Mouse (Mus musculus): ENCODE results near the gene Parp16. TPM values are rescaled to one million over a fixed set of nuclear protein-coding genes. Genes with fewer than 3 reads are reported as not detected.
"Not testable (repeated sequence)": the region's sequence is repeated elsewhere in the genome, so short reads cannot be mapped to it uniquely, and the experiment has no call there.

Gene Parp16
- polyA plus RNA-seq, 1 experiment from 2014 or later, result 5.0 TPM

- WGBS (ENCODE audit: insufficient replicate concordance), result 37% methylated on average over 3 of the region's 3 CpGs
- H3K4me2 ChIP-seq; ATAC-seq (replicated peaks; ENCODE audit: insufficient number of reproducible peaks, low FRiP score, low TSS enrichment); H3K9me3 ChIP-seq (replicated peaks; ENCODE audit: control insufficient read depth, low read length); H3K27ac ChIP-seq (ENCODE audit: low read depth, low read length); H3K27me3 ChIP-seq (ENCODE audit: control insufficient read depth, insufficient read depth, low read length); H3K36me3 ChIP-seq (ENCODE audit: control insufficient read depth, insufficient read depth, low read length); H3K9ac ChIP-seq (ENCODE audit: low read depth, low read length); H3K4me3 ChIP-seq (ENCODE audit: low read depth, low read length): not testable (repeated sequence)
- H3K4me1 ChIP-seq (ENCODE audit: control insufficient read depth, insufficient read depth, low read length), result peaks cover 11% of the 10 kb centered on the region
Measured at GRCm38 (mm10) chr9:65220398-65220797, 25.2 kb downstream of the Parp16 start.

GRCm38 (mm10) chr9:65223927-65224326 lies 28.8 kb downstream of the Parp16 start:
- no peak overlapping the region for H3K27ac ChIP-seq (ENCODE audit: low read depth, low read length)
- H3K4me2 ChIP-seq, result no peak overlapping the region
- no peaks in the 10 kb centered on the region for H3K9me3 ChIP-seq (replicated peaks; ENCODE audit: control insufficient read depth, low read length)
- H3K9ac ChIP-seq (ENCODE audit: low read depth, low read length), result no peak overlapping the region
- no peak for ATAC-seq (replicated peaks; ENCODE audit: insufficient number of reproducible peaks, low FRiP score, low TSS enrichment)
- 73% methylated on average over 6 of the region's 6 CpGs for WGBS (ENCODE audit: insufficient replicate concordance)
- H3K4me3 ChIP-seq (ENCODE audit: low read depth, low read length), result no peak overlapping the region
- H3K36me3 ChIP-seq (ENCODE audit: control insufficient read depth, insufficient read depth, low read length), result no peaks in the 10 kb centered on the region
- no peaks in the 10 kb centered on the region for H3K4me1 ChIP-seq (ENCODE audit: control insufficient read depth, insufficient read depth, low read length)
- H3K27me3 ChIP-seq (ENCODE audit: control insufficient read depth, insufficient read depth, low read length), result no peaks in the 10 kb centered on the region

DNA sequence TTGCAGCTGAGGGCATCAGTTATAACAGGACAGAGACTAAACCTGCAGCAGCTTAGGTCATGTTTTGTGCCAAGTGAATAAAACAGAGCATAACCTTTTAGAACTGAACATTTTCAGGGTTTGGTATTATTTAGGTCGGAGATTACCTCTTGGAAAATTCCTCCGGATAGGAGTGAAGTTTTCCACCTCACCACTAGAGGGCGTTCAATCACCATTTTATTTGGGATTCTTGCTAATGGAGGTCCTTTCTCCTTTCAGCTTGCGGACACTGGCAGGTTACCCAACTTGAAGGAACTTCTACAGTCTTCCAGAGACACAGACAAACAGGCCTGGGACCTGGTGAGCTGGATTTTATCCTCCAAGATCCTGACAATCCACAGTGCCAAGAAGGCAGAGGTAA lies 30.6 kb downstream of the Parp16 start:
- ATAC-seq (replicated peaks; ENCODE audit: insufficient number of reproducible peaks, low FRiP score, low TSS enrichment), result no peak
- Histone ChIP-seq H3K4me3 (ENCODE audit: low read depth, low read length) (no peak overlapping the region), H3K9ac (ENCODE audit: low read depth, low read length) (no peak overlapping the region), H3K4me2 (no peak overlapping the region), H3K27me3 (ENCODE audit: control insufficient read depth, insufficient read depth, low read length) (no peaks in the 10 kb centered on the region), H3K9me3 (replicated peaks; ENCODE audit: control insufficient read depth, low read length) (no peaks in the 10 kb centered on the region), H3K27ac (ENCODE audit: low read depth, low read length) (no peak overlapping the region), H3K36me3 (ENCODE audit: control insufficient read depth, insufficient read depth, low read length) (peaks cover 3% of the 10 kb centered on the region; the same call in 1 of the 2 replicates), H3K4me1 (ENCODE audit: control insufficient read depth, insufficient read depth, low read length) (no peaks in the 10 kb centered on the region)
- WGBS (ENCODE audit: insufficient replicate concordance), result 35% methylated on average over 4 of the region's 4 CpGs

- Histone ChIP-seq H3K27me3 (ENCODE audit: control insufficient read depth, insufficient read depth, low read length) (no peaks in the 10 kb centered on the region), H3K4me2 (no peak overlapping the region), H3K36me3 (ENCODE audit: control insufficient read depth, insufficient read depth, low read length) (peaks cover 3% of the 10 kb centered on the region; the same call in 1 of the 2 replicates), H3K9me3 (replicated peaks; ENCODE audit: control insufficient read depth, low read length) (no peaks in the 10 kb centered on the region), H3K4me1 (ENCODE audit: control insufficient read depth, insufficient read depth, low read length) (0 out of 2 replicates have a peak, but pooled peaks cover 3% of the 10 kb centered on the region), H3K27ac (ENCODE audit: low read depth, low read length) (no peak overlapping the region), H3K9ac (ENCODE audit: low read depth, low read length) (no peak overlapping the region), H3K4me3 (ENCODE audit: low read depth, low read length) (no peak overlapping the region)
- 67% methylated on average over 6 of the region's 6 CpGs for WGBS (ENCODE audit: insufficient replicate concordance)
- ATAC-seq (replicated peaks; ENCODE audit: insufficient number of reproducible peaks, low FRiP score, low TSS enrichment), result no peak
Measured at GRCm38 (mm10) chr9:65230250-65230649, 35.1 kb downstream of the Parp16 start.

GRCm38 (mm10) chr9:65231284-65231683 lies 36.1 kb downstream of the Parp16 start:
- no peaks in the 10 kb centered on the region for H3K9me3 ChIP-seq (replicated peaks; ENCODE audit: control insufficient read depth, low read length)
- no peaks in the 10 kb centered on the region for H3K27me3 ChIP-seq (ENCODE audit: control insufficient read depth, insufficient read depth, low read length)
- no peak overlapping the region for H3K27ac ChIP-seq (ENCODE audit: low read depth, low read length)
- peaks cover 3% of the 10 kb centered on the region; the same call in 1 of the 2 replicates for H3K36me3 ChIP-seq (ENCODE audit: control insufficient read depth, insufficient read depth, low read length)
- H3K4me2 ChIP-seq, result no peak overlapping the region
- H3K4me1 ChIP-seq (ENCODE audit: control insufficient read depth, insufficient read depth, low read length), result 0 out of 2 replicates have a peak, but pooled peaks cover 3% of the 10 kb centered on the region
- WGBS (ENCODE audit: insufficient replicate concordance), result 59% methylated on average over 8 of the region's 8 CpGs
- ATAC-seq (replicated peaks; ENCODE audit: insufficient number of reproducible peaks, low FRiP score, low TSS enrichment), result no peak
- H3K4me3 ChIP-seq (ENCODE audit: low read depth, low read length), result no peak overlapping the region
- no peak overlapping the region for H3K9ac ChIP-seq (ENCODE audit: low read depth, low read length)

DNA sequence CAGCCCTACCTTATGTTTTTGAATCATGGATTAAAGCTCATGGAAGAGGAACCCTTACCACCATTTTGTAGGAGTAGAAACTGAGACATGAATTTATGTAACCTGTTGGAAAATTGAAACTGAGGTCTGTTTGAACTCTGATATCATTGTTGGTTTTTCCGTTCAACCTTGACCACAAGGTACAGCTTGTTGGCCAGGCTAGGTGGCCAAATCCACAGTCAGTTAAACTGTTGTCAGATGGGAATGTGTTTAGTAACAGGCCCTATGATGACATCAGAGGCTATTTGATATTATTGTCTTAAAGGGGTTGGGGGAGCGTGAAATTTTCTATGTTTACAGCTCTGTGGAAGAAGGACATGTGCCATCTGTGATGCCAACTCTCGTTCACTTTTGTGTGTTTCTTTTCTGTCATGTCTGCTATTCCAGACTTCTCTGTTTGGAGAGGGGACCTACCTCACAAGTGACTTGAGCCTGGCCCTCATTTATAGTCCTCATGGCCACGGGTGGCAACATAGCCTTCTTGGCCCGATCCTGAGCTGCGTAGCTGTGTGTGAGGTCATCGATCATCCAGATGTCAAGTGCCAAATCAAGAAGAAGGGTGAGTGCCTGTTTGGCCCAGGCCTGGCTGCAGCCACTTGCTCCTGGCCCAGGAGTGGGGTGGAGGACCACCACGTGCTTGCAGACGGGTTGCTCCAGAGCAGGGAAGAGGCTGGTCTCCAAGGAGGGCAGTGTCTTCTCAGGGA lies 38.3 kb downstream of the Parp16 start:
- Histone ChIP-seq H3K9me3 (replicated peaks; ENCODE audit: control insufficient read depth, low read length) (no peaks in the 10 kb centered on the region), H3K36me3 (ENCODE audit: control insufficient read depth, insufficient read depth, low read length) (peaks cover 3% of the 10 kb centered on the region; the same call in 1 of the 2 replicates), H3K9ac (ENCODE audit: low read depth, low read length) (no peak overlapping the region), H3K4me2 (no peak overlapping the region), H3K4me3 (ENCODE audit: low read depth, low read length) (no peak overlapping the region), H3K4me1 (ENCODE audit: control insufficient read depth, insufficient read depth, low read length) (peaks cover 3% of the 10 kb centered on the region; the same call in 1 of the 2 replicates), H3K27me3 (ENCODE audit: control insufficient read depth, insufficient read depth, low read length) (no peaks in the 10 kb centered on the region), H3K27ac (ENCODE audit: low read depth, low read length) (no peak overlapping the region)
- ATAC-seq (replicated peaks; ENCODE audit: insufficient number of reproducible peaks, low FRiP score, low TSS enrichment), result no peak
- WGBS (ENCODE audit: insufficient replicate concordance), result 84% methylated on average over 9 of the region's 9 CpGs

DNA sequence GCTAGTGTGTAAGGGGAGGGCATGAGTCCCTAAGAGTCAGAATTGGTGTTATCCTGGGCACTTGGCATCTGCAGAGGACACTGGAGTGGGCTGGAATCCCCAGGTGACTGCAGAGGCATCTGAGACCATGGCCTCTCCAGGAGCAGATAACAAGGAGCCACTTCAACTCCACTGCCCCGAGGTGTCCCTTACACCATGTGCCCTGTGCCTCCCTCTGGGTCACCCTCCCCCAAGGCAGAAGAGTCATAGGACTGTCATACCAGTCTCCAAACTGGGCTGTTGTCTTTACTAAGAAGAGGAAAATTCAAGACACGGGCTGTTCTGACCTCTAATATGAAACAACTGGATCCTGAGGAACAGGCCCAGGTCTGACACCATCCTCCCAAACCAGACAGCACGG lies 39.6 kb downstream of the Parp16 start:
- H3K4me1 ChIP-seq (ENCODE audit: control insufficient read depth, insufficient read depth, low read length), result peaks cover 3% of the 10 kb centered on the region; the same call in 1 of the 2 replicates
- WGBS (ENCODE audit: insufficient replicate concordance), result 76% methylated on average over 3 of the region's 3 CpGs
- no peaks in the 10 kb centered on the region for H3K9me3 ChIP-seq (replicated peaks; ENCODE audit: control insufficient read depth, low read length)
- no peak overlapping the region for H3K4me2 ChIP-seq
- ATAC-seq (replicated peaks; ENCODE audit: insufficient number of reproducible peaks, low FRiP score, low TSS enrichment), result no peak
- H3K27me3 ChIP-seq (ENCODE audit: control insufficient read depth, insufficient read depth, low read length), result no peaks in the 10 kb centered on the region
- no peak overlapping the region for H3K27ac ChIP-seq (ENCODE audit: low read depth, low read length)
- H3K4me3 ChIP-seq (ENCODE audit: low read depth, low read length), result no peak overlapping the region
- H3K9ac ChIP-seq (ENCODE audit: low read depth, low read length), result no peak overlapping the region
- H3K36me3 ChIP-seq (ENCODE audit: control insufficient read depth, insufficient read depth, low read length), result peaks cover 3% of the 10 kb centered on the region; the same call in 1 of the 2 replicates

- H3K9ac ChIP-seq (ENCODE audit: low read depth, low read length), result no peak overlapping the region
- no peaks in the 10 kb centered on the region; the same call in 1 of the 2 replicates for H3K36me3 ChIP-seq (ENCODE audit: control insufficient read depth, insufficient read depth, low read length)
- 35% methylated on average over 1 of the region's 1 CpGs for WGBS (ENCODE audit: insufficient replicate concordance)
- no peak for ATAC-seq (replicated peaks; ENCODE audit: insufficient number of reproducible peaks, low FRiP score, low TSS enrichment)
- H3K4me1 ChIP-seq (ENCODE audit: control insufficient read depth, insufficient read depth, low read length), result peaks cover 3% of the 10 kb centered on the region; the same call in 1 of the 2 replicates
- no peaks in the 10 kb centered on the region for H3K9me3 ChIP-seq (replicated peaks; ENCODE audit: control insufficient read depth, low read length)
- H3K27me3 ChIP-seq (ENCODE audit: control insufficient read depth, insufficient read depth, low read length), result no peaks in the 10 kb centered on the region
- no peak overlapping the region for H3K4me2 ChIP-seq
- no peak overlapping the region for H3K27ac ChIP-seq (ENCODE audit: low read depth, low read length)
- H3K4me3 ChIP-seq (ENCODE audit: low read depth, low read length), result no peak overlapping the region
Measured at GRCm38 (mm10) chr9:65235601-65236000, 40.4 kb downstream of the Parp16 start.

GRCm38 (mm10) chr9:65237616-65238015 lies 42.5 kb downstream of the Parp16 start:
- Histone ChIP-seq H3K9me3 (replicated peaks; ENCODE audit: control insufficient read depth, low read length) (no peaks in the 10 kb centered on the region), H3K27me3 (ENCODE audit: control insufficient read depth, insufficient read depth, low read length) (no peaks in the 10 kb centered on the region), H3K36me3 (ENCODE audit: control insufficient read depth, insufficient read depth, low read length) (no peaks in the 10 kb centered on the region; the same call in 1 of the 2 replicates), H3K4me3 (ENCODE audit: low read depth, low read length) (no peak overlapping the region), H3K4me2 (no peak overlapping the region), H3K27ac (ENCODE audit: low read depth, low read length) (no peak overlapping the region), H3K9ac (ENCODE audit: low read depth, low read length) (no peak overlapping the region), H3K4me1 (ENCODE audit: control insufficient read depth, insufficient read depth, low read length) (no peaks in the 10 kb centered on the region; the same call in 1 of the 2 replicates)
- ATAC-seq (replicated peaks; ENCODE audit: insufficient number of reproducible peaks, low FRiP score, low TSS enrichment), result no peak
- WGBS (ENCODE audit: insufficient replicate concordance), result 71% methylated on average over 11 of the region's 11 CpGs
